In genomic region chr14:101838231-101838839, GRCm38 (mm10) we compare ENCODE assay signal across 11 mouse cellular contexts.
DNase-seq lines count a peak whose midpoint lies in the region; ATAC-seq and TF ChIP-seq lines count a peak whose summit lies in the region.
"Had no signal": no experiment of that assay in that cellular context is flagged by ENCODE, and none has a peak within 500 bp of the region (broad histone marks: within the 10 kb centered on the region; RNA-seq: fewer than 3 reads in every experiment).

No protein-coding gene starts in this region.

- 36% methylated on average over 7 of the region's 7 CpGs for WGBS in embryonic facial prominence, embryonic 15.5 days

- ATAC-seq in embryonic facial prominence, embryonic 15.5 days (ENCODE audit: insufficient number of reproducible peaks, low FRiP score, low TSS enrichment, low read depth) = no peak
- no peak for ATAC-seq in CD4-positive, CD25-positive, alpha-beta regulatory T cell, adult 4 months
- ATAC-seq: inflammation-experienced regulatory T-cells, adult 6 months; Patski had no signal

- TF ChIP-seq CTCF in layer of hippocampus, adult 2 months (conservative IDR thresholded peaks at IDR 0.05) = no peak

- no peaks in the 10 kb centered on the region for H3K27me3 ChIP-seq in embryonic facial prominence, embryonic 15.5 days
- H3K27me3 ChIP-seq: Patski had no signal

- no peaks in the 10 kb centered on the region for H3K36me3 ChIP-seq in embryonic facial prominence, embryonic 15.5 days

- DNase-seq in cerebellum, postnatal 10 days = peak; percentile 43 to 55
- DNase-seq in cerebellum, adult 9-11 months = no peak
- DNase-seq in layer of hippocampus, adult 2 months (ENCODE audit: low spot score in 2 of 2) = peak in 1 of 2 experiments; percentile 20
- DNase-seq in layer of hippocampus, postnatal 10 days (ENCODE audit: low spot score in 2 of 2) = no peak
- DNase-seq in right cerebral cortex, postnatal 10 days (ENCODE audit: low spot score in 2 of 2) = peak; percentile 74 to 84
- DNase-seq in natural killer cell, adult 2 months (ENCODE audit: low spot score in 2 of 2) = no peak

- H3K9ac ChIP-seq in embryonic facial prominence, embryonic 15.5 days = no peak overlapping the region
- H3K9ac ChIP-seq: liver, embryonic 14.5 days had no signal

- H3K4me1 ChIP-seq in embryonic facial prominence, embryonic 15.5 days = peaks cover 32% of the 10 kb centered on the region

- no peaks in the 10 kb centered on the region for H3K9me3 ChIP-seq in embryonic facial prominence, embryonic 15.5 days (replicated peaks)

- no peak overlapping the region for H3K4me2 ChIP-seq in embryonic facial prominence, embryonic 15.5 days (replicated peaks)

- peak overlapping the region; percentile 29; the same call in 1 of the 2 replicates for H3K27ac ChIP-seq in layer of hippocampus, adult 2 months
- H3K27ac ChIP-seq in embryonic facial prominence, embryonic 15.5 days (replicated peaks) = peak overlapping the region; percentile 63
- H3K27ac ChIP-seq: liver, embryonic 14.5 days had no signal

- H3K4me3 ChIP-seq in layer of hippocampus, adult 2 months = no peak overlapping the region; the same call in 1 of the 2 replicates
- no peak overlapping the region for H3K4me3 ChIP-seq in embryonic facial prominence, embryonic 15.5 days (replicated peaks)

Comparison
In these comparisons a context has a peak if more than half of its experiments do, and no peak if none do; other contexts are left out.
1. DNase-seq: peak in cerebellum, postnatal 10 days (2 of 2) and right cerebral cortex, postnatal 10 days (2 of 2); none in cerebellum, adult 9-11 months (single experiment), layer of hippocampus, postnatal 10 days (0 of 2) and natural killer cell, adult 2 months (0 of 2).